Mouse (Mus musculus) heart, postnatal 0 days (tissue): ENCODE data around the gene Slc12a5.

Experiments used
- CTCF ChIP-seq: IDR thresholded peaks from 2 replicates; pipeline ENCODE4 v1.5.1; 2016; ENCODE audit warnings: antibody characterized with exemption, control low read depth, low read depth
- EP300 ChIP-seq: IDR thresholded peaks from 2 replicates; pipeline ENCODE4 v1.6.1; 2016; ENCODE audit warnings: antibody characterized with exemption, low read depth

DNA sequence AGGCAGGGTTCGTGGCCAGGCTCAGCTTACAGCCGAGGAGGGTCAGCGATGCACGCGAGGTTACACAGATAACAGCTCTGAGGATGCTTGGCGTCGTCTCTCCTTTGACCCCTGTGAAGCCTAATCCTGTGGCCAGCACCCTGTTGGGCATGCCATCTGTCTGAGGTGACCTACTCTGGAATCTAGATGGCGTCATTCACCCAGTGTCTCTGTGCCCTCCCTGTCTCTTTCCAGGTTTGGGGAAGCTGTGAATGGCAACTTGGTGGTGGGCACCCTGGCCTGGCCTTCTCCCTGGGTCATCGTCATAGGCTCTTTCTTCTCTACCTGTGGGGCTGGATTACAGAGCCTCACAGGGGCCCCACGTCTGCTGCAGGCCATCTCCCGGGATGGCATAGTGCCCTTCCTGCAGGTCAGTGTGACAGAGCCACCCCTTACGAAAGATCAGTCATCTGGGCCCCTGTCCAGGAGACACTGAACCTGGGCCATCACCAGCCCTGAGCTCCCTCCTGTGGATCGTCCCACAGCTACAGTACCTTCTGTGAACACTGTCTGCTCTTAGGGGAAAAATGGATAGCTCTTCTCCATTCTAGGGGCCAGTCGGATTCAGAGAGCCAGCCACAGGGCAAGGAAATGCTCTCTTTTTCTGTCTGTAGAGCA, 25.9 kb downstream of the Slc12a5 start:
- TF ChIP-seq CTCF (no peak), EP300 (no peak)
